Mouse (Mus musculus): ENCODE data around the gene Mpv17l2.

Mpv17l2 gene

DNA sequence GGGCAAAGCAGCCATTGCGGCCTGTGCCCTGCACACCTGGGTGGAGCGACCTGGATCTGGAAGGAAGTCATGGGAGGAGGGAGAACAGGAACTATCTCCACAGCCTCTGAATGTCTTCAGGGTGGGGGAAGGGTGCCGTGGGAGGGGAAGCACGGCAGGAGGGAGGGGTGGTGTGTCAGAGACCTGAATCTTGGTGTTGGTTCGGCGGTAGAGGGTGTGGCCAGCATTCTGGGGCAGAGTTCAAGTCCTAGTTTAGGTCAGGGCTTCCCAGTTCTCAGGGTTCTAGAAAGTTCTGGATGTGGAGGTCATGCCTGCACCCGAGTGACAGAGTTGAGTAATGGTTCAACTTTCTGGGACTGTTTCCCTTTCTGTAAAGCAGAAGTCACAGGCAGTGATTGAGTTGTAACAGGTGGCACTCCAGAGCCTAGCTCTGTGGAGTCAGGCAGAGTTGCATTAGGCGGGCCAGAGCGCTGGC is 40.9 kb downstream of the Mpv17l2 start:
- DNase-seq, result no peak

GRCm38 (mm10) chr8:70718297-70718696 is 42.4 kb downstream of the Mpv17l2 start, which contains the start of gene Gm3336:
Gene Gm3336, plus strand, starts transcription at chr8:70718543.
- peak; percentile 81 to 86 for DNase-seq

- peak in 1 of 2 experiments; percentile 23 for DNase-seq
Measured at GRCm38 (mm10) chr8:70716521-70717400, 44.0 kb downstream of the Mpv17l2 start.

GRCm38 (mm10) chr8:70715086-70715485 is 45.7 kb downstream of the Mpv17l2 start:
- DNase-seq, result peak in 1 of 2 experiments; percentile 10

- peak in 1 of 2 experiments; percentile 6 for DNase-seq
Measured at GRCm38 (mm10) chr8:70713991-70714390, 46.8 kb downstream of the Mpv17l2 start.

GRCm38 (mm10) chr8:70711041-70711440 is 49.7 kb downstream of the Mpv17l2 start:
- peak in 1 of 2 experiments; percentile 38 for DNase-seq

DNA sequence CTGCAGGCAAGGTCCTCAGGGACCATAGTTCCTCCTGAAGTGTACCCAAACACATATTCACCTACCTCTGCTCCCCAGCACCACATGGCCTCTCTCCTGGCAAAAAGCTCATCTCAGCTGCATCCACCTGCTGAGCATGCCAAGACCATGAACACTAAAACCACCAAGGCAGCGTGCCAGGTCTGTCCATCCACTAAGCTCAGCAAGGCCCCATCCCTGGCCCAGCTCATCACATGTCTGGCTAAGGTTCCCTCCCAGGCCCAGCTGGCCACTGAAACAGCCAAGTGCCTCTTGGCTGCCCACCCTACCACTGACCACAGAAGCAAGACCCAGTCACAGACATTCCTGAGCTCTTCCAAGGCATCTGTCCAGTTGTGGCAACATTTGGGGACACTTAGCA is 50.5 kb downstream of the Mpv17l2 start:
- DNase-seq, result peak; percentile 68 to 77

GRCm38 (mm10) chr8:70709794-70710193 is 51.0 kb downstream of the Mpv17l2 start:
- DNase-seq, result peak in 1 of 2 experiments; percentile 25

Data from cerebellum, postnatal 14 days (tissue).